Mouse (Mus musculus) heart, postnatal 4 days (tissue): Measurements from ENCODE around the gene Hist1h1t. TPM values are rescaled to one million over a fixed set of nuclear protein-coding genes. Genes with fewer than 3 reads are reported as not detected.
"Not testable (repeated sequence)": the region's sequence is repeated elsewhere in the genome, so short reads cannot be mapped to it uniquely, and the experiment has no call there.

ENCODE experiments used
- DNase-seq: peaks from one replicate; pipeline ENCODE4 v3.0.0; 2021
- total RNA-seq, 2 experiments: library from RNA; stranded (reverse); gene quantifications; 2 replicates each; pipeline ENCODE4 v1.2.3; 2021

Gene Hist1h1t
- 1 to 10 TPM; 1.6 to 1.8 TPM for total RNA-seq

DNA sequence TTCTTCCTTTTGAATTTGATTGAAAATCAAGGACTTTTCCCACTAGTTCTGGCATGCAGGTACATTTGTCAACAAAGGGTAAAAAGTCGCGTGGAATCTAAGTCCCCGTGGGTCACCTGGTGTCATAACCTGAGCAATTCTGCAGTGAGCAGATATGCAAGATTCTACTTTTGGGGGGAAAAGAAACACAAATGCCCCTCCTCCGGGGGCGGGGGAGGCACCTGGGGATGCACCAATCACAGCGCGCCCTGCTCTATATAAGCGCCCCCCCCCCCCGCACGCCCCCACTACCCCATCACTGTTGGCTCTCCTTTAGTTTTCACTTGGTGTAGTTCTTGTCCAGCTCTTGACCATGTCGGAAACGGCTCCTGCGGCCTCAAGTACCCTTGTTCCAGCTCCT, at the start of gene Hist1h1t:
Gene Hist1h1t, plus strand, starts transcription at position 301 of the 400 bp plus-strand sequence.
- DNase-seq, result no peak

DNA sequence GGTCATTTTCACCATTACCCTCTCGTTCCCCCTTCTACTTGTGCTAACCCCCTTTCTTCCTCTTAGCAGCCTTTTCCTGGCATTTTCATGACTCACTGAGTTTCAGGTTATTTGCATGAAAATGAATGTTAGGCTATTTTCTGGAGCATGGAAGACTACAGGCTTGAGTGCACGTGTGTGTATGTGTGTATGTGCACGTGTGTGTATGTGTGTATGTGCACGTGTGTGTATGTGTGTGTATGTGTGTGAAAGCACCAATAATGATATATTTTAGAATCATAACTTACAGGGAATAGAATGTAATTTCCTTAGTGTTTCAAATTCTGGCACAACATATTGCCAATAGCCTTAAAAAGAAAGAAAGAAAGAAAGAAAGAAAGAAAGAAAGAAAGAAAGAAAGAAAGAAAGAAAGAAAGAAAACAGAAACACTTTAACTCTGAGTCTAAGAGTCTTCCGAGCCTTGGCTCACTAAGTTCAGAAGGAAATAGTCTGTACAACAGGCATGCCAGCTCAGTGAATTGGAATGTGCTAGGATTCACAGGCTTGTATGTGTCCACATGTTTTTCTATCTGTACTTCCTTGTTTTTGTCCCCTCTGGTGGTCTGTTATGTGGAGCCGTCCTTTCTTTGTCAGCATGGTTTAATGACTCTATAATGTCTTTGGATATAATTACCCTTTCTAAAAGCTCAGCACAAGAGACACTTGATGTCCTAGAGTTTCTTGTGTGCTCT, 35.8 kb upstream of the Hist1h1t start:
- no peak for DNase-seq

DNA sequence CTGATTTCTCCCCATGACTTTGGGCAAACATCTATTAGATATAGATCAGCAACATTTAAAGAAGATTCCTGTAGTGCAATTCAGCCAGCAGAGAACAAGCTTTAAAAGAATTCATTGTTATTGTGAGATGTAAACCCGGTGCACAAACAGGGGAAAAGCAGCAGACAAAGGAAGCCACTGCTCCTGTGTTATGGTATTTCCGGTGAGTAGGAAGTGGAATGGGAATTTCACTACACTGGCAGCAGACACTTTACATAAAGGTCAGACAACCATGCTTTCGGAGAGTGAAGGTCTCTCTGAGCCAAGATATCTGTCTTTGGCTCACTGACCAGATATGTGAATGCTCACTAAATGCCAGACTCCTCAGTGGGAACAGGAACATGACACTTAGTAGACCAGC, 33.1 kb upstream of the Hist1h1t start:
- no peak for DNase-seq

DNA sequence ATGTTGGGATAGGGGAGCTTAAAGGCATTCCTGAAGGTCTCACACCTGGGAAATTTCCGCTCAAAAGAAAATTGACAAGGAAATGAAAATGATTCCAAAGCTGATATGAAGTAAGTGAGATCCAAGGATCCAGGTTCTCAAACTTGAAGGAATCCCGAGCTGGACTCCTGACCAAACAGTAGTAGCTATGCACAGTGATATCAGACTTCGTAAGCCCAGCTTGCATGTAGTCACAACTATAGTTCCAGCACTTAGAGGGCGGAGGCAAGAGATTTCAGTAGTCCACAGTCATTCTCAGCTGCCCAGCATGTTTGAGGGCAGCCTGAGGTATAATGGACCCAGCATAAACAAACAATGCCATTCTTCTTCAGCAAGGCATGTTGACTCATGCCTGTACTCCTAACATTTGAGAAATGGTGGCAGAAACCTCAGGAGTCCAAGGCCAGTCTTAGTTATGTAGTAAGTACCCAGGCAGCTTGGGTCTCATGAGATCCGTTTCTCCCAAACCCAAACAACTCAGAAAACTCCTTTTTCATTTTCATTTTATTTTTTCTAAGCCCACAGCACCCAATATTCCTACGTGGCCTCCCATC, 13.5 kb upstream of the Hist1h1t start:
- no peak for DNase-seq

DNA sequence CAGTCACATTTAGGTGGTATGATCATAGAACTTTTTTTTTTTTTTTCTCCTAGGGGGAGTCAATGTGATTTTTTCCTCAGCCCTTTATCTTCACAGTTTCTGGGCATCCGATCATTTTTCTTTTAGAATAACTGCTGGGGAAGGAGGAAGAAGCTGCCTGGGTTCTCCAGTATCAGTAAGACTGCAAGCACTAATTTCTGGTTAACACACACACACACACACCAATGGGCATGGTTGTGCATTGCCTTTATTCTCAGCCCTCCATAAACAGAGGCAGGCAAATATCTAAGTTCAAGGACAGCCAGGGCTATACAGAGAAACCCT, 13.0 kb upstream of the Hist1h1t start:
- no peak for DNase-seq

DNA sequence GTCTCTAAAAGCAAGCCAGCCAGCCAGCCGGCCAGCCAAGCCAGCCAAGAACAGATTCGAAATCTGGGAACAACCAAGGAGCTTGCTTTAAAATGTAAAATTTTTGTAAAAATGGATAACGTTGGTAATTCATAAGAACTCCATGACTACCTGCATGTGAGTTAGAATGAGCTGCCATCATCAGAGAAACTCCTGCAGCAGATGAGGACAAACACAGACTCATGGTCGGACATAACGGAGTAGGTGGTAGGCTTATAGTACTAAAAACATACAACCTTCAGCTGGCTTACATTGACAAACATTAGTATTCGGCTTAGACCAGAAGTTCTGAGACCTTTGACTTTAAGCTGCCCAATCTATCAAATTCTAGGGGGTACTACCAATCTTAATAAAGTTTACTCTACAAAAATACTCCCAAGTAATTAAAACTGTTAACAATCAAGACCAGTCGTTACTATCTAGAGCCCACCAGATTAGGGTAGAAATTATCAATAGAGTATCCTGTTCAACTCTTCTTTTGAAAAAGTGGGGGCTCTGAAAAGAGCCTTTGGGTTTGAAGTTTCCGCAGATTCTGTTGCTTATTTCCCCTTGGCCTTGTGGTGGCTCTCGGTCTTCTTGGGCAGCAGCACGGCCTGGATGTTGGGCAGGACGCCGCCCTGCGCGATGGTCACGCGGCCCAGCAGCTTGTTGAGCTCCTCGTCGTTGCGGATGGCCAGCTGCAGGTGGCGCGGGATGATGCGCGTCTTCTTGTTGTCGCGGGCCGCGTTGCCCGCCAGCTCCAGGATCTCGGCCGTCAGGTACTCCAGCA, 12.5 kb upstream of the Hist1h1t start:
- not testable (repeated sequence) for DNase-seq

DNA sequence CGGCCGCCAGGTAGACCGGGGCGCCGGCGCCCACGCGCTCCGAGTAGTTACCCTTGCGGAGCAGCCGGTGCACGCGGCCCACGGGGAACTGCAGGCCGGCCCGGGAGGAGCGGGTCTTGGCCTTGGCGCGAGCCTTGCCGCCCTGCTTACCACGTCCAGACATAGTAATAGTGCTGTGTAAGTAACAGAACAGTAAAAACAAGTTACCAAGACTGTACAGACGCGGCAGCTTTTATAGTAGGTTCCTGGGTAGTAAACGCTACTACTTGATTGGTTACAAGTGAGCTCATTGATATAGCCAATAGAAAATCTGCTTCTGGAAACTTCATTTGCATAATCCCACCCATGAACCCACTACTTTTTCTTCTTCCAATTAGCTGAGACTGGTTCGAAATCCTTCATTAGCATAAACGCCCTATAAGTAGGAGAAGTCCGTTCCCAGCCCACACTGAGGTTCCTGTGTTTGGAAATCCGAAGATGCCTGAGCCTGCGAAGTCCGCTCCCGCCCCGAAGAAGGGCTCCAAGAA, 11.8 kb upstream of the Hist1h1t start, which contains the start of the genes Hist1h2ac and Hist1h2bc:
Gene Hist1h2ac, minus strand, starts transcription at position 194 of the 527 bp plus-strand sequence.
Gene Hist1h2bc, plus strand, starts transcription at position 445 of the 527 bp plus-strand sequence.
- DNase-seq, result peak; percentile 75

DNA sequence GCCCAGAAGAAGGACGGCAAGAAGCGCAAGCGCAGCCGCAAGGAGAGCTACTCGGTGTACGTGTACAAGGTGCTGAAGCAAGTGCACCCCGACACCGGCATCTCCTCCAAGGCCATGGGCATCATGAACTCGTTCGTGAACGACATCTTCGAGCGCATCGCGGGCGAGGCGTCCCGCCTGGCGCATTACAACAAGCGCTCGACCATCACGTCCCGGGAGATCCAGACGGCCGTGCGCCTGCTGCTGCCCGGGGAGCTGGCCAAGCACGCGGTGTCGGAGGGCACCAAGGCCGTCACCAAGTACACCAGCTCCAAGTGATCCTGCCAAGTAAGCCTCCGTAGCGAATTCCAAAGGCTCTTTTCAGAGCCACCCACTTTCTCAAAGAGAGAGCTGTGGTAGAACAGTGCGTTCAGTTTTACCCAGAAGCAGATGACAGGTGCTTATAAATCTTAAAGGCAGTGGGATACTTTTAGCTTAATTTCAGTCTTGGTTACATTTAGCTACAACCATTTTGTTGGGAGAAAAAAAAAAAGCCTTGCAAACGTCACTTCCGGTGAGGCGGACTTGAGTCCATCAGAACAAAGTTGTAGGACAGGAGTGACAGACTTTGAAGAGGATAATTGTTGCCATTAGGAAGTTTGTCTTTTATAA, 11.2 kb upstream of the Hist1h1t start:
- DNase-seq, result peak; percentile 55

DNA sequence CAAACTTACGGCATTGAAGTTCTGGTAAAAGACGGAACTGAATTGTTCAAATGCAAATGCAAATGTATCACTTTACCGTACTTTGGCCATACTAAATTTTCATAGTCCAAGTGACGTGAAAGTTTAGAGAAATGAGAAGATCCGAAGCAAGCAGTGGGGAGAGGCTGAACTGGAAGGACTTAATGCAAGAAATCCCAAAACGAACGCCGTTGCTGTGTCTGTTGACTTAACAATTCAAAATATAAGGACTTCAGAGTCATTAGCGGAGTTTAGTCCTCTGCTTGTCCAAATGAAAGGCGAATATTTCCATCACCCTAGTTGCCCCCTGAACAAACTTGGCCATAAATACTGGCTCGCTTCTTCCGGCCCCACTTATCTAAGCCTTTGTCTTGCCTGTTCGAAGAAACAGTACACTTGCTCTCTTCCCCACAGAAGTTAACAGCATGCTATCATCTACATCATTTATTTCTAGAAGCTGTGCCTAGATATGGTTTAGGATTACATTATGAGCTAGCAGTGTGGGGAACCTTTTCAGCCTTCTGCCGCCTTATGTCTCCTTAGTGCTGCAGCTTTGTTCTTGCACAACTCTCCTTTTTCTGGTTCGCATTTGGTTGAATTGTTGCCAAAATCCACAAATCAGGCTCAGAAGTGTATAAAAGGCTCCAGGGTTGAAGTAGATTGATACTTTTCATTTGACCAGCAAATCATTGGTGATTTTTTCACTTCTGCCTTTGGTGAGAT, 10.3 kb upstream of the Hist1h1t start:
- DNase-seq, result peak; percentile 17

DNA sequence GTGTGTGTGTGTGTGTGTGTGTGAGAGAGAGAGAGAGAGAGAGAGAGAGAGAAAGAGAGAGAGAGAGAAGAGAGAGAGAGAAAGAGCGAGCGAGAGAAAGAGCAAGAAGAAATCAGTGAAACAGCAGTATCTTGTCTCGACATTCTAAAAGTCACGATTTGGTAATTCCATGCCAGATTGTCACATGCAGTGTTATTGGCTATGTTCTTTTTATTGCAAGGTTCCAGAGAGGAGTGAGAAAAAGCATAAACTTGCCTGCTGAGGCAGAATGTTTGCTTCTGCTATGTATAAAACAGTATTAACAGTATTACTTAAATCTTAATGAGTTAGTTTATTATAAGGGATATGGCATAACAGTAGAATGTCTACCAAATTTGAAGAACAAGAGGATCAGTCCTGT, 9.6 kb upstream of the Hist1h1t start:
- DNase-seq, result no peak

DNA sequence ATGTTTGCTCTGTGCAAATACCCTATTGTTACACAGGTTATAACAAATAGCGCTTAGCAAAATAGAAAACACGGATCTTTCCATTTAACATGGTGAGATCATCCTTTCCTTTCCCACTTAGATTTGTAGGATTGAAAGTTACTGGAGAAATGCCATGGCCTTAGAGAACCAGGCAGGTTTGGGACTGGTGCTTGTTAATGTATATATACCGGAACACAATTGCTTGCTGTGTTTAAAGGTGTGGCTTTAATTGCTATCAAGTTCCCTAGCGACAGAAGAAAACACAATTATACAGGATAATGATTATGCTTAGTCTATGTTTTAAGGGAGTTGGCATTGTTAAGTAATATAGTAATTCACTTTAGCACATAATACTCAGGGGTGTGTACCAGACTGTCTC, 8.4 kb upstream of the Hist1h1t start:
- DNase-seq, result no peak

DNA sequence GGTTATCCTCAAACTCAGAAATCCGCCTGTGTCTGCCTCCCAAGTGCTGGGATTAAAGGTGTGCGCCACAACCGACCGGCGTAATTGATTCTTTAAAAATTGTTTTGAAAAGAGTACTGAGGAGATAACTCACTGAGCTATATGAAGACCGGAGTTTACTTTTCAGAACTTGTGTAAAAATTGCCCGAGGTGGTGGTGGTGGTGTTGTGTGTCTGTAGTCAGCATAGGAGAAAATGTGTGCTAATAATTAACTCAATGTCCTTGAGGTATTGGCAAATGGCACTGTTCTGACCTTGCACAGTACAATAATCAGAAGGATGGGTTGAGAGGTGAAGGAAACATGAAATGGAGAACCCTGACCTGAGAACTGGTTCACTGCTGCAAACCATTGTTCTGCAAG, 7.7 kb upstream of the Hist1h1t start:
- no peak for DNase-seq

DNA sequence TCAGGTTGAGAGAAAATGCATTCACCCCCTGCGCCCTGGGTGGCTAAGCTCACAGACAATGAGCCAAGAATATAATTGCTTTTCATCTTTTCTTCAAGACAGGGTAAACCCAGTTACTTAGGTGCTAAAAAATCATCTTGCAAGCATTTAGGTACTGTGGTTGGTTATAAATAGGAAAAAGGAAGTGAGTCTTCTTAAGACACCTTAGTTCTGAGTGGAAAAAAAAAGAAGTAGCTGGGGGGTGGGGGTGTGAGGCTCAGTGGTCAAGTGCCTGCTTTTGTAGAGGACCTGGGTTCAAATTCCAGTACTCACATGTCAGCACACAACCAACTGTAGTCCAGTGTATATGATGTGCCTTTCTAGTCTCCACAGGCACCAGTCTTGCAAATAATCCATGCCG, 6.7 kb upstream of the Hist1h1t start:
- no peak for DNase-seq

DNA sequence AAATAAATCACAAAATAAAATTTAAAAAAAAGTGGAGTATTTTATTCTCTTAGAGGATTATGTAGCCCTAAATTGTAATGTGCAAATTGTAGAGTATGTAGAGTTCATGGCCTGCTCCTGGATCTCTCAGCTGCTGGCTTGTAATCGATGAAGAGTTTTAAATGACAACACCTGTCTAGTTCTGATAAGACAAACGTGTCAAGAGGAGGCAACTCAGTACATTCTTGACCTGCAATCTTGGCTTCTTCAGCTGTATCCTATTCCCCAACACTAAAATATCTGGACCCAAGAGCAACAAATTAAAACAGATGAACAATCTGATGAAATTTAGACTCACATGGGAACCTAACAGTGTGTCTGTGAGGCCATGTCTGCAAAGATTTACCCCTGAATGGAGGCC, 6.2 kb upstream of the Hist1h1t start:
- no peak for DNase-seq

DNA sequence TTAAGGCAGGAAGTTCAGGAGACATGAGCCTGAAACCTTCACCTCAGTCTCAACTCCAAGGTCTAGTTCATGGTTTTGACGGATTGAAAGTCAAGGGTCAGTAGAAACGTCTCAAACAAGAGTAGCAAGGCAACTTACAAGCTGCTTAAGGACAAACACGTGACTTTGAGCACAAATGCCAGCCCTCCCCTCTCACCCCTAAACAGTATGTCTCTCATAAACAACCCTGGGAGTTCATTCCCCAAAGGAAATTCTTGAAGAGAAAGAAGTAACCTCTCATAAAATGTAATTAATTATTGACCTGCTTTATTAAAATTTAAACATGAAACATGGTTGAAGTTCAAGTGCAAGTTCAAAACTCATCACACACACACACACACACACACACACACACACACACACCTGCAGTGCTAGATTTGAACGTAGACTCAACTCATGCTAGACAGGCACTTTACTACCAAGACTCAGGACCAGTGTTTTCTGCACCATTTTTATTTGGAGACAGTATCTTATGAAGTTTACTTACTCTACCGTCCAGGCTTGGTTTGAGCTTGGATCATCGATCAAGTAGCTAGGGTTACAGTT, 1.7 kb upstream of the Hist1h1t start:
- no peak for DNase-seq

DNA sequence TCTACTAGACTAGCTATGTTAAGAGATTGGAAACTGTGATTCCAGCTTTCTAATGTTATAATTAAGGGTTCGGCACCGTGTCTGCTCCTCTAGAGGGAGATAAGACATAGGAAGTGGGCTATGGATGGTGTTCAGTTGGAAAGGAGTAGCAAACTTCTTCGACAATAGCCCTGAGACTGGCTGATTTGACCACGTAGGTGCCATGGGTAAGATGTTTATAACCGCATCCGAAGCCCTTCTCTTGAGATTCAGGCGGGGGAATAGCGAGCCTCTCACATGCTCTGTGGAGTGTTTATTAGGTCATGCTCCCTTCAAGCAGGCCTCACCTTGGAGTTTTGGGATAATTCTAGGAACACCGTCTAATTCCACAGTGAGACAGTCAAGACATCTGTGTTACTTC, 658 bp upstream of the Hist1h1t start:
- DNase-seq, result no peak

DNA sequence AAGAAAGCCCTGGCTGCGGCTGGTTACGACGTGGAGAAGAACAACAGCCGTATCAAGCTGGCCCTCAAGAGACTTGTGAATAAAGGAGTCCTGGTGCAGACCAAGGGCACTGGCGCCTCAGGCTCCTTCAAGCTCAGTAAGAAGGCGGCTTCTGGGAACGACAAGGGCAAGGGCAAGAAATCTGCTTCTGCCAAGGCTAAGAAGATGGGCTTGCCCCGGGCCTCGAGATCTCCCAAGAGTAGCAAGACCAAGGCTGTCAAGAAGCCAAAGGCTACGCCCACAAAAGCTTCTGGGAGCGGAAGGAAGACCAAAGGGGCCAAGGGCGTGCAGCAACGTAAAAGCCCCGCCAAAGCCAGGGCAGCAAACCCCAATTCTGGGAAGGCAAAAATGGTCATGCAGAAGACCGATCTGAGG, 454 bp downstream of the Hist1h1t start:
- no peak for DNase-seq

DNA sequence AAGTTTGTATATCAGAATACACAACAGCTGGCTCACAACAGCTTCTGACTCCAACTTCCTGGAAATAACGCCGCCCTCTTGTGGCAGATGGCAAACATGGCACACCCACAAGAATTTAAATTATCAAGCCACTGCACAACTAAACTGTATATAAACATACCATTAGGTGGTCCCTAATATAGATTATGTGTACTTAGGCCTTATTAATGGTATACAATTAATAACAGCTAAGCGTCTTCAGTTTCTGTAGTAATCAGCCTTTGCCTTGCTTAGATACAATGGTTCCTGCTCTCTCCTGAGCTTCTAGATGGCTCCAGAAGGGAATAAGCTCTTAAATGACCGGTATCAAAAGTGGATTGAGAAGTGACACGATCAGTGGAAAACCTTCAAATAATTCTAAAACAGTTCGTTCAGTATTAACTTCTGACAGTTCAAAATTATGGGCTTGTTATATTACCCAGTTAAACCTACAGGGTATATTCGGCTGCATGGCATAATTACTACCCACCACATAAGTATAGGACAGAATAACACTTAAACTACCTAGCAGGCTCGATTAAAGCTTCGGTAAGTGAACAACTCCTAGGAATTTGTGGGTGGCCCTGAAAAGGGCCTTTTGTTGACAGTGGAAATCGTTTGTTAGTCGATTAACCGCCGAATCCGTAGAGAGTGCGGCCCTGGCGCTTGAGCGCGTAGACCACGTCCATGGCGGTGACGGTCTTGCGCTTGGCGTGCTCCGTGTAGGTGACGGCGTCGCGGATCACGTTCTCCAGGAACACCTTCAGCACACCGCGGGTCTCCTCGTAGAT, 2.1 kb downstream of the Hist1h1t start:
- peak; percentile 73 for DNase-seq

DNA sequence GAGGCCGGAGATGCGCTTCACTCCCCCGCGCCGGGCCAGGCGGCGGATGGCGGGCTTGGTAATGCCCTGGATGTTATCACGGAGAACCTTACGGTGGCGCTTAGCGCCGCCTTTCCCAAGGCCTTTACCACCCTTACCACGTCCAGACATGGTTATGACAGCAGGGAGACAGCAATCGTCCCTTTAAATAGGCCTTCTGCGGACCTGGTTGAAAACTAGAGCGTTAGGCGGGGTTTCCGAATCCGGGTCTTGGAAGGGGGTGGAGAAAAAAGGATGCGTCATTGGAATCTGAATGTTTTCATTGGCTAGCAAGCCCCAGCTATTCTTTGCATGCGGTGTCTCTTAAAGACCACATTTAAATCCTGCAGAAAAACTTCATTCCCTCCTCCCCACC, 2.7 kb downstream of the Hist1h1t start, which contains the start of gene Hist1h4c:
Gene Hist1h4c, minus strand, starts transcription at position 155 of the 394 bp plus-strand sequence.
- DNase-seq, result peak; percentile 99

DNA sequence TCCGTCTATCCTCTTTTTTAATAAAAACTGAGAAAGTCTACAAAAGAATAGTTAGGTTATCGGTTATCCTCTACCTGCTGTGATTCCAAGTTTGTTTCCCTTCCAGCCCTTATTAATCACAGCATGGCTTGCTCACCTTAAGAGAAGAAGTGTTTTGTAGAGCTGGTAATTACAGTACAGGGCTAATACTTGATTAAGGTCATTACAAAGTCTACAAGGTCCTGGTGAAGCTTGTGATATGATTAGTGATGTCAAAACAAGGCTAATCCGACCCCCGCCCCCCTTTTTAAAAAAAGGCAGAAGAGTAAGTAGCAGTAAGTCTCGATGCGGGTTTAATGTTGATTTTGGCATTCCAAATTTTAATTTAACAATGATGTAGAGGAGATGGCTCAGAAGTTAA, 3.4 kb downstream of the Hist1h1t start:
- DNase-seq, result no peak

DNA sequence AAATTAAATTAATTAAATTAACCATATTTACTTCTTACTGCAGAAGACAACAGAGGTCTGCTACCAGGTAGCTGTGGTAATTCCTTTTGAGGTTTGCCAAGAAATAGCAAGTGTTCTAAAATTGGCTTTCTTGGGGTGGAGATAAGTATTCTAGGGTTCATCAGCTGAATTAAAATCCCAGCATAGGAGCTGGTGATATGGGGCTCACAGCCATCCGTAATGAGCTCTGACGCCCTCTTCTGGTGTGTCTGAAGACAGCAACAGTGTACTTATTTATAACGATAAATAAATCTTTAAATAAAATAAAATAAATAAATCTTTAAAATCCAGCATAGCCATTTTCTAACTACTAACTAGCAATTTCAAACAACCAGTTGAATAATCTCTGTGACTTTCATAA, 4.2 kb downstream of the Hist1h1t start:
- DNase-seq, result no peak
